Mouse (Mus musculus): ENCODE data around the gene Gm10666. TPM values are rescaled to one million over a fixed set of nuclear protein-coding genes. Genes with fewer than 3 reads are reported as not detected.
"Not testable (repeated sequence)": the region's sequence is repeated elsewhere in the genome, so short reads cannot be mapped to it uniquely, and the experiment has no call there.

The Gm10666 gene
- not detected in 2 replicates for polyA plus RNA-seq (2015; fragmentation: Nextera tagmentation; extraction: Ambion mirVana)

GRCm38 (mm10) chr7:22134641-22135040, at the start of gene Gm10666:
Gene Gm10666, minus strand, starts transcription at chr7:22134741.
- not testable (repeated sequence) for ATAC-seq (ENCODE audit: insufficient number of reproducible peaks, low FRiP score, low TSS enrichment, low read depth); H3K9ac ChIP-seq; H3K27ac ChIP-seq; H3K4me1 ChIP-seq; H3K36me3 ChIP-seq; H3K4me2 ChIP-seq; H3K4me3 ChIP-seq; H3K9me3 ChIP-seq; H3K27me3 ChIP-seq
- no CpG with 5 or more reads among the region's 5 CpGs for WGBS

DNA sequence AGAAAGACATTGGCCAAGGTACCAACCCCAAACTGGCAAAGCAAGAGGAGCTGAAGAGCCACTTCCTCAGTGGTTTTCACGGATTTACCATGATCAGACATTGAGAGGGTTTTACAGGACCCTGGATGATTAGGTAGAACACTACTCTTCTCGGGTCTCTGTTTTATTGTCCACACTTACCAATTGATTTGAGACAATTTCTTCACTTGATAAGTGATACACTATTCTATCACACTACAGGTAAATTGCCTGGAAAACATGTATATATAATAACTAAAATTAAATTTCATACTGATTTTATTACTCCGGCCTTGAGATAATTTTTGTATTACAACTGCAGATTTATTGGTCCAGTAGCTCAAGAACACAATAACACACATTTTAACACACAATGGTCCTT, 29.4 kb upstream of the Gm10666 start, which contains the start of gene Vmn1r142:
TSS of gene Vmn1r142 (minus strand) at position 101 of the 400 bp plus-strand sequence.
- not testable (repeated sequence) for H3K4me2 ChIP-seq; H3K36me3 ChIP-seq; H3K9ac ChIP-seq; H3K27me3 ChIP-seq; H3K27ac ChIP-seq; H3K9me3 ChIP-seq; H3K4me1 ChIP-seq; H3K4me3 ChIP-seq; ATAC-seq (ENCODE audit: insufficient number of reproducible peaks, low FRiP score, low TSS enrichment, low read depth)
- WGBS = no CpG with 5 or more reads among the region's 3 CpGs

- not testable (repeated sequence) for H3K4me1 ChIP-seq; H3K9me3 ChIP-seq; H3K36me3 ChIP-seq; H3K27me3 ChIP-seq; H3K4me3 ChIP-seq; ATAC-seq (ENCODE audit: insufficient number of reproducible peaks, low FRiP score, low TSS enrichment, low read depth); H3K9ac ChIP-seq; H3K4me2 ChIP-seq; H3K27ac ChIP-seq
- no CpG with 5 or more reads among the region's 2 CpGs for WGBS
These were observed 16.4 kb downstream of the Gm10666 start, which contains the start of gene Gm16451 for GRCm38 (mm10) chr7:22118145-22118544. Gene Gm16451, minus strand, starts transcription at chr7:22118245.

Other genes starting within 250 kb of the Gm10666 start
- gene Gm5891, start 213.4 kb downstream of the Gm10666 start, polyA plus RNA-seq (2015; fragmentation: Nextera tagmentation; extraction: Ambion mirVana) = not detected in 2 replicates
- gene Vmn1r137, start 140.2 kb downstream of the Gm10666 start, polyA plus RNA-seq (2015; fragmentation: Nextera tagmentation; extraction: Ambion mirVana) = not detected in 2 replicates
- not detected in 2 replicates for gene Vmn1r138, start 105.8 kb downstream of the Gm10666 start, polyA plus RNA-seq (2015; fragmentation: Nextera tagmentation; extraction: Ambion mirVana)
- not detected in 2 replicates for gene Gm6176, start 78.4 kb downstream of the Gm10666 start, polyA plus RNA-seq (2015; fragmentation: Nextera tagmentation; extraction: Ambion mirVana)
- gene Vmn1r139, start 65.7 kb downstream of the Gm10666 start, polyA plus RNA-seq (2015; fragmentation: Nextera tagmentation; extraction: Ambion mirVana) = not detected in 2 replicates
- gene Gm16451, start 16.5 kb downstream of the Gm10666 start, polyA plus RNA-seq (2015; fragmentation: Nextera tagmentation; extraction: Ambion mirVana) = not detected in 2 replicates
- not detected in 2 replicates for gene Vmn1r142, start 29.3 kb upstream of the Gm10666 start, polyA plus RNA-seq (2015; fragmentation: Nextera tagmentation; extraction: Ambion mirVana)
- gene Vmn1r143, start 54.6 kb upstream of the Gm10666 start, polyA plus RNA-seq (2015; fragmentation: Nextera tagmentation; extraction: Ambion mirVana) = not detected in 2 replicates
- not detected in 2 replicates for gene Gm8653, start 66.5 kb upstream of the Gm10666 start, polyA plus RNA-seq (2015; fragmentation: Nextera tagmentation; extraction: Ambion mirVana)
- not detected in 2 replicates for gene Gm8453, start 94.7 kb upstream of the Gm10666 start, polyA plus RNA-seq (2015; fragmentation: Nextera tagmentation; extraction: Ambion mirVana)
- not detected in 2 replicates for gene Gm4187, start 195.0 kb upstream of the Gm10666 start, polyA plus RNA-seq (2015; fragmentation: Nextera tagmentation; extraction: Ambion mirVana)
- not detected in 2 replicates for gene Gm8660, start 236.3 kb upstream of the Gm10666 start, polyA plus RNA-seq (2015; fragmentation: Nextera tagmentation; extraction: Ambion mirVana)